Mouse (Mus musculus) spleen, adult 2 months (tissue): ENCODE data around the gene Prickle1.

Experiments used
- CTCF ChIP-seq: fragments of 200-500 bp; IDR thresholded peaks from 2 replicates; pipeline ENCODE4 v1.5.1; 2011; ENCODE audit warnings: mild to moderate bottlenecking, inconsistent platforms; ENCODE audit not compliant: insufficient read depth, insufficient read length, insufficient replicate concordance; ENCODE audit errors: extremely low read depth
- POLR2A ChIP-seq: fragments of 200-500 bp; IDR thresholded peaks from 2 replicates; pipeline ENCODE4 v1.6.1; 2011; ENCODE audit warnings: low read depth, low read length, inconsistent platforms

DNA sequence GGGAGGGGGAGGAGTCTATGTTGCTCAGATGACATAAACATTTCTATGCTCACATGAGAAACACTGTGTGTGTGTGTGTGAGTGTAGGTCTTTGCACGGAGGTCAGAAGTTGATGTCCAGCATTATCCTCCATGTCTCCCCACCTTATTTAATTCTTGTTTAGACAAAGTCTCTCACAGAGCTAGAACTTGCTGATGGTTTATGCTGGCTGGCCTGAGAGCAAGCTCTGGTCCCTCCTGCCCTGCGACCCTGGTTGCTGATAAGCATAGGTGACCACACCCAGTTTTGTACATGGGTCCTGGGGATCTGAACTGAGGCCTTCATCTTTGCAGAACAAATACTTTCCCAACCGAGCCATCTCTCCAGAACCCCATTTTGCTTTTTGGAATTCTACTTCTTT is 3.1 kb downstream of the Prickle1 start:
- TF ChIP-seq CTCF, result no peak
- TF ChIP-seq POLR2A, result no peak
